Mouse (Mus musculus): ENCODE measurements around the gene Tmprss11d.

DNA sequence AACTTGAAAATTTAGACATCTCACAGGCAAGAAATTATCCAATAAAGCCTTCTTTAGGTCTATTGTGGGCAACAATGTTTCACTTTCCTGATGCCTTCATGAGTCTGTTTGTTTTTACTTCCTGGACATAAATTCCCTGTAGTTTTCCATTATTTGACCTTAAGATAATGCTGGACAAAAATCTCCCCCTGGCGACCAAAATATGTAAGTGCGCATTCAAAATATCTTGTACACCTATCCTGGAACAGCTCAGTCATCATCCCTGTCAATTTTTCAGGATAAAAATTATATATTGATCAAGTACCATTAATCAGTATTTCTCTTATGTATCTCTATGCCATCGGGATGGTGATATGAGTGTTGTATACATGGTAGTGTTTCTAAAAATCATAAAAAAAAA is 37.6 kb upstream of the Tmprss11d start:
- no peak for TF ChIP-seq CTCF (IDR thresholded peaks at IDR 0.05; ENCODE audit: insufficient read depth, low read depth, low read length)
- no peak for TF ChIP-seq POLR2A (IDR thresholded peaks at IDR 0.05; ENCODE audit: insufficient read depth, low read depth, low read length)

Data from olfactory bulb, adult 2 months (tissue).